Mouse (Mus musculus): ENCODE measurements at regions not wholly inside any gene's neighbourhood (a gene's known extent, or its start where the extent isn't known, plus 50 kb on each side); places are given as distances from the start of the nearest gene placed in this dataset.

DNA sequence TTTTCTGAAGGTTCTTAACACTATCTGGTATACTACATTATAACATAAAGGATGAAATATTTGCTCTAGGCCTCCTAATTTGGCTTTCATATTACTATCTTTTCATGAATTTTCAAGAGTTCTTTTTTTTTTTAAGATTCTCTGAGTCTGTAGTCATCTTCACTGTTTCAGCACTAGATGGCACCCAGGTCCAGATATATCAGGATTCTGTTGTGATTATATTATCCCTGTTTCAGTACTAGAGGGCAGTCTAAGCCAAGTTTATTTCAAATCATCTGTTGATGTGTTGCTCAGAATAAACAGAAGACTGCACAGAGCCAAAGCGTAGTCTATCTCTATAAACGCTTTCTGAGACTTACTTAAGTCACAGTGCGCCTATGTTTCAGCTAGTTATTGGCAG lies 1760.2 kb upstream of the Acvr2a start:
- POLR2A ChIA-PET, result no interaction called here
- CTCF ChIA-PET, result no interaction called here

DNA sequence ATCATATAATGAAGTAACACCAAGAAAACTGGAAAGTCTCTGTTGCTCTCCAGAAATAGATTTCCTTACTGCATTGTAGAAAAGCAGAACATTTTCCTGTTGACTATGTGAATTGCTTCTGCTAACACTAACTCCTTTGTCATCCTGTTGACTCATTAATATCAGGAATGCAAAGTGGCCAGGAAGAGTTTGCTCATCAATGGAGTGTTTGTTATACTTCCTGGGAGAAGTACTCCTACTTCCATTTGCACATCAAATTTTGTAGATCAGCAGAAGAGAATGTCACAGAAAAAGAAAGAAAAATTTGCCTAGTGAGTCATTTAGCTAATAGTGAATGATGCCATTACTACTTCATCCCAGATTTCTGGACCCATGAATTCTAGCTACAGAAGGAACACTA lies 1739.7 kb upstream of the Acvr2a start:
- POLR2A ChIA-PET, result no interaction called here
- CTCF ChIA-PET, result no interaction called here

DNA sequence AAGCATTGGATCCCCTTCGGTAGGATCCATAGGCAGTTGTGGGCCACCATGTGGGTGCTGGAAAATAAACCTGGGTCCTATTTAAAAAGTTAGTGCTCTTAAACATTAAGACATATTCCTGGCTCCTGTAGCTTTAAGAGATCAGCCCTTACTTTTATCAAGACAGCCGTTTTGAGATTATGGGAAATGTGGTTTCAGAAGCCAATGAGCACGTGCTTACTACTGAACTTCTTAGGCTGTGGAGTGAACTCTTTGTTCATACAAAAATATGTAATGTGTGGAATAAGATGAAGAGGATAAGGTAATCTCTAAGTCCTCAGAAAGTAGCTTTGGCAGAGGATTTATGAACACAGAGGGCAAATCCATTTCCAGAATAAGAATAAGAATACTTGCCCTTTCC lies 1738.7 kb upstream of the Acvr2a start:
- CTCF ChIA-PET, result no interaction called here
- POLR2A ChIA-PET, result no interaction called here

DNA sequence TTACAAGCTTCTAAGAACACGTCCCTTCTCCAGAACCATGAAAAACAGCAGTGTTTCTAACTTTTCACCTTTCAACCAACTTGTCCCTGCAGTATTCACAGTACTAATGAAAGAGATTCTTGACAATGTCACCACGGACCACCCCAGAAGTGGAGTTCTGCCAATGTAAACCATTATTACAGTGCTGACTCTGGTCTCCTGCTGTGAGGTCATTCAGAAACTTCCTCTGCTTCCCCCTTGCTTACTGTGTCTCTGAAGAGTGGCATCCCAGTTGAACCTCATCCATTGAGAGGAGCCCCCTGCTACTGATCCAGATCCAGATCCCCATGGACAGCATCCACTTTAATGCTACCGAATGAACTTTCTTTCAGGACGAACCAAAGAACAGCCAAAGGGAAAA lies 1725.3 kb upstream of the Acvr2a start:
- CTCF ChIA-PET, result no interaction called here
- POLR2A ChIA-PET, result no interaction called here

DNA sequence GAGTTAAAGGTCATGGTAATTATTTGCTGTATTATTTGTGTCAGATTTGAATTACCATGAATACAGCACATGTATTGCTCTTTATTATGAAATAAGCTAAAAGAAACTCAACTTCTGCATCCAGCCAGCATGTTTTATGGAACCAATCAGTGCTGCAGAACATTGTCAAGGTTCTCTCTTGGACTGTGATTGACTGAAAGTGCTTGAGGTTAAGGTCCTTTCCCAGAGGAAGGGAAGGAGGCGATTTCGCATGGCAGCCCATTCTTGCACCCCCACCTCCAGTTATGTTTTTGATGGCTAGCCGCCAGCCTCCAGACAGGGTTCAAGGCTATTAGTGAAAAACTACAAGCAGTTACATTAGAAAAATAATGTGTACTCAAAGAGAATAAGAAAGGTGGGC lies 1717.9 kb upstream of the Acvr2a start:
- POLR2A ChIA-PET, result no interaction called here

DNA sequence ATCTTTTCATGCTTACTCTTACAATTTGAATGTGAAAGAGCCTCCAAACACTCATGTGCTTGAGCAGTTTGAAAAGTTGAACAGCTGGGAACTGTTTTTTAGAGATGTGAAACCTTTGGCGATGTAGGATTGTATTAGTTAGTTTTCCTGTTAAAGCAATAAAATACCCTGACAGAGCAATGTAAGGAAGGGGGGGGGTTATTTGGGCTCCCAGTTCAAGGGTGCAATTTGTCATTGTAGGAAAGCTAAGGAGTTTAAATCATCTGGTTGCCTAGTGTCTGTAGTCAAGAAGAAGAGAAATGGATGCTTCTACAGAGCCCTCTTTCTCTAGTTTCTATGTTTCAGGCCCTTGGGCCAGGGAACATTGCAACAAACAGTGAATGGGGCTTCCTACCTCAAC lies 1674.5 kb upstream of the Acvr2a start:
- POLR2A ChIA-PET, result no interaction called here
- CTCF ChIA-PET, result no interaction called here

More for the DNA sequence above, 1717.9 kb upstream of the Acvr2a start:
- CTCF ChIA-PET, result interaction anchor here in 1 of 4 experiments (0.7 kb wide), 1 partner anchor 79 kb away, joined by 3 read pairs; no protein-coding TSS in a partner anchor

DNA sequence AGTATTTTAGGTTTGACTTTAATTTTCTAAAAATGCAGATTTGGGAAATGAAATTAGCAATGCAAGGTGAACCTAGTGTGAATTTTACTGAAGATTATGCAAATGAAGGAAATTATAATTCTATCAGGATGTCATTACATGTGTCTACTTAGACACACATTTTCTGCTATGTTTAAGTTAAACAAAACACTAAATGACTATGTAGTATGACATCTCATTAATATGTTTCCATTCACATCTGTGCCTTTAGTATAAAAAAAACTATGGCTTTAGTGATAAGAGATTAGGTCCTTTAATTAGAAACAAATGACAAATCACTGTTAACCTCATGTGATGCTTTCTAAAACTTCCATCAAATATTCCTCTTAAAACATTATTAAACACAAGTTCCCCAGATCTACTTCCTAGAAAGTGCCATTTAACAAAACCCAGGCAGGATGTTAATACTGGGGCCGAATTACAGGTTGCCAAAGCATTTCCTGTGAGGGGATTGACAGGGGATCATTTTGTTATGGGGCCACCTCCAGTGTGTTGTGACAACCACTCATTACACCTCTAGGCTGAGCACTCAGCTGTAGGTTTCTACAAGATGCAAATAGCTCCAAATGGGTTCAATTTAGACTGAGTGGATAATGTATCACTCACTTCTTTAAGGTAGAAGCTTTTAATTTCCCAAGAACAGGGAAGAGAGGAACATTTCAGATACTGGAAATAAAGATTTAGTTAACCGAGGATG lies 1629.7 kb upstream of the Acvr2a start:
- ChIA-PET POLR2A (no interaction called here), CTCF (no interaction called here)
